Mouse (Mus musculus) liver, embryonic 14.5 days (tissue): ENCODE measurements around the gene Six1.

Source experiments
- CTCF ChIP-seq: IDR thresholded peaks from 2 replicates; pipeline ENCODE4 v1.5.1; 2016; ENCODE audit warnings: antibody characterized with exemption, low read depth, control low read depth
- EP300 ChIP-seq: IDR thresholded peaks from 2 replicates; pipeline ENCODE4 v1.6.1; 2016; ENCODE audit warnings: antibody characterized with exemption, low read depth

GRCm38 (mm10) chr12:73050811-73051580 lies 2.7 kb downstream of the Six1 start:
- TF ChIP-seq CTCF = no peak
- no peak for TF ChIP-seq EP300
